Mouse (Mus musculus): Measurements from ENCODE around the gene Dcst1. TPM values are rescaled to one million over a fixed set of nuclear protein-coding genes. Genes with fewer than 3 reads are reported as not detected.

Dcst1 gene
- total RNA-seq (2022) = 1 to 10 TPM in 2 of 4 experiments, under 1 TPM in 2; 0.20 to 2.2 (median 0.97) TPM

DNA sequence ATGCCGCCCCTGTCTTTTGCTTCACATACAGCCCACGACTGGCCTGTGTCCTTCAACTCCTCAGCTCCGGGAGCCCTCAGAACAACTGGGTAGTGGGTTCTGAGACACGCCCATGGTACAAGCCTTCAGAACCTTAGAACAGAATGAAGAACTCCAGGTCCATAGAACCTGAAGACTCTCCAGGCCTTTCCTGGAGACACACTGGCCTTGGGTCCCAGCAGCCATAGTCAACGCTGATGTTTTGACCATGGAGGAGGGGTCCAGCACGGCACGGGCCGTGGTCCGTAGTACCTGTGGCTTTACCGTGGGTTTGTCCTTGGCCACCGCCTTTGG lies at the start of gene Dcst1:
TSS of gene Dcst1 (minus strand) at position 101 of the 333 bp plus-strand sequence.
- DNase-seq = no peak

DNA sequence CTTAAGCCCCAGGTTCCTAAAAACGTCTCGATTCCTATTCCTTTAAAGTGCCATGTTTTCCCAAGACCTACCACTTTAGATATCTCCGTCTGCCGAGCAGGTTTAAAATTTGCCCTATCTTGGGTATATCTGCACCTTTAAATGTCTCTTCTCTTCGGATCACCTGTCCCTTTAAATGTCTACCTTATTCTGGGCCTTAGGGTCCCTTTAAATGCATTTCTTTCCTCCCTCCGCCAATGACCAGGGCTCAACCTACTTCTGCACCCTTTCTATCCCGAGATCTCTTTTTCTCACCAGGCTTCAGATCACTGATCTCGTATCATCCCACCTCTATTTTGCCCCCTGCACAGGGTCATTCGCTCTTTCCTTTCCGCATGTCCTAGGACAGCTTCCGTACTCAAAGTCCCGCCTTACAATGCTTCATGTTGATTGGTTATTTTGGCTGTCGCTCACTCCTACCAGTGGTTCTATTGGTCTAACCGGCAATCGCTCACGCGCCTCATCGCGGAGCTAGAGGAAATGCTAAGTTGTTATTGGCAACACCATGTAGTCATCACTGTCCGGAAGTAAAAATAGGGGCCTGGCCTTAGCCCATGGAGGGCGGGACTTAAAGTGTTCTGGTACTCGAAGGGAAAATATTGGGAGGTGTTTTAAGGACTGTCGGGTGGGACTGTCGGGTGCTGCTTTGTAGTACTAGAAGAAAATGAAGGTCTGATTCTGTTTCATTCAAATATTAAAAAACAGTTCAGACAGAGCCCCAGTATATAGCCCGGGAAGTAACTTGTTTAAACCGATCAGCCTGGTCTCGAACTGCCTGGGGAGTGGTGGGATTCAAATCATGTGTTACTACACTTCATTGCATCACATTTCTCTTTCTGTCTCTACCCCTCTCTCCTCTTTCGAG lies 46.7 kb upstream of the Dcst1 start, which contains the start of gene Flad1:
TSS of gene Flad1 (minus strand) at position 381 of the 904 bp plus-strand sequence.
- DNase-seq = peak; percentile 99

DNA sequence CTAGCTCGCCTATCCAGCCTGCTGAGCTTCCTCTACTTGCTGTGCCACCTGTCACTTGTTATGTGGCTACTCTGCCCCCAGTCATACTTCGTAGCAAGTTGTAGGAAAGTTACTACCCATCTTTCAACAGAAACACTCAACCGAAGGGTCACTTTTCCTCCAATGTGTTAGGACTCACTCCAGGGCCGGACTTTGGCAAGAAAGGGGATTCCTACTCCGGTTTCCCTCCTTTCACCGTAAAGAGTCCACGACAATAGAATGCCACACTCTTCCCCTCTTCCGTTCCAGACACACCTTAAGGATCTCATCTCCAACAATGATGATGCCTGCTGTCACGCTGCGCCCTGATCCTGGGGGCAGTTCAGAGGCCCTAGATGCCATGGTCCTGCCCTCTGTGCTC lies 45.8 kb upstream of the Dcst1 start:
- DNase-seq = no peak

DNA sequence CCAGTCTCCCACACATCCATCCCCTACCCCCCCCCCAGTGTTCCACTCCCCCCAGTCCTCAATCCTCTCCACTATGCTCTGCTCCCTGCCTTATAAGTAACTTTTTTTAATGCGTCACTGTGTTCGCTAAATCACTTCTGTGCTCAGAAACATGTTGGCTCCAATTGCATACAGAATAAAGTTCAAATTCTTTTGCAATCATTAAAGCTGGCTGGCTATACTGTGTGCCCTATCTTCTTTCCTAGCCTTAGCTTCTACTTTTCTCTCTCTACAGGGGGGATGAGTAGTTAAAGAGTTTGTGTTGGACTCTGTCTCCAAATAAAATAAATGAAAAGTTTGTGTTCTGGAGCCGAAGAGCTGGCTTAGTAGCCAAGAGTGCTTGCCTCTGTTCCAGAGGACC lies 44.6 kb upstream of the Dcst1 start:
- DNase-seq = no peak

DNA sequence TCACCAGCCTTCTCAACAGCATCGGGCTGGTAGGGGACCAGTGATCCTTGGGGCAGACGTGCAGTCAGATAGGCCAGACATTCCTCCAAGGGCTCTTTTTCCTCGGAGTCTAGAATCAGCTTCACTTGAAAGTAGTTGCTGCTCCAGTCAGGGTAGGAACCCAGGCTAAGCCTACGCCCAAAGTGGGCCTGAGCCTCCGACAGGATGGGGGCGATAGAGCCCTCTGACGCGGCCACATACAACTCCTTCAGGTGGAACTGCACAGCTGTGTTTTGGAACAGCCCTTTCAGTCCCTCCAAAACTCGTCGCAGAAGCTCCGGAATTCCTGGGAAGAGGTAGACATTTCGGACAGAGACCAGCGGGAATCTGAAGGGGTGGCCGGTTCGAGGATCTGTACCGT lies 43.4 kb upstream of the Dcst1 start:
- DNase-seq = no peak

DNA sequence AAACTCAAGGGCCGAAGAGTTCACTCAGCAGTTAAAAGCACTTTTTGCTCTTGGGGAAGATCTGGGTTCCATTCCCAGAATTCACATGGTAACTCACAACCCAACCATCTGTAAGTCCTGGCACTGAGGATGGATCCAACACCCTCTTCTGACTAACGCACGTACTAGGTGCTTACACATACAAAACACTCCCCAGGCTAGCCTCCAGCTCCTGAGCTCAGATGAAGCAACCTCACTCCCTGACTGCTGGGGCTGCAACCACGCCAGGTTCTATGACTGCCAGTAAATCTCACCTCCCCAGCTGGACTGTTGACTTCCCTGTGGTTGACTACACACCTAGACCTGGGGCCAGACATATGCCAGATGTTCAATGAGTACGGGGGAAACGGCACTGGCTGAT lies 41.8 kb upstream of the Dcst1 start:
- DNase-seq = no peak

DNA sequence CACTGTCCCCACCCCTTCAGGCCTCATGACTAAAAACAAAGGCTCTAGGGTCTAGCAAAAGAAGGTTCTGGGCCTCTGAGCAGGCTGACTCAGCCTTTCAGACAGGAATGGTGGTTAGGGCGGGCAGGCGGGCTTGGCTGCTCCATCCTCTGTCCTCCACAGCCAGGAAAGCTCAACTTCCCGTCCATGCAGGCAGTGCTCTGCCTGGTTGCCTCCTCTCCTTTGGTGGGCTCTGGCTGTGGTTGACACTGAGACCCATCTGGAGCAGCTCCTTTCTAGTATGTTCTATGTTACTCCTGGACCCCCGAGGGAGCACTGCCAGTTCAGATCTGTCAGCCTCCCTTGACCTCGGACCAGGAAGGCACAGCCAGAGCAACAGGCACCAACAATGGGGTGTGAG lies 37.6 kb upstream of the Dcst1 start, which contains the start of gene Lenep:
TSS of gene Lenep (minus strand) at position 101 of the 400 bp plus-strand sequence.
- no peak for DNase-seq

DNA sequence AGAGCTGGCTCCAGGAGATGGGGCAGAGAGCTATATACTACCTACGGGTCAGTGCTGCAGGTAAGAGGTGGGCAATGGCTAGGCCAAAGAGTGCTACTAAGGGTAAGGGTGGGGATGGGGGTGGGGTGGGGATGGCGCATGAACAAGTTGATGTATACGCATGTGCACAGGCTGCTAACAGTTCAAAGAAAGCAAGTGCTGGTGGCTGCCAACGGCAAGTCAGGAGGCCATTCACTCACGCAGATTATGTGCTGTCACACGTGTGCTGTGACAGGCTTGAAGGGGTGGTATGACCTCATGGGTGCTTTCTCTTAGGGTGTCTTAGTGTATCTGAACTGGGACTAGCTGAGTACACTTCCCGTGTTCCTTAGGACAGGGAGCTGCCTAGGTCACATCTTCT lies 36.3 kb upstream of the Dcst1 start:
- DNase-seq = no peak

DNA sequence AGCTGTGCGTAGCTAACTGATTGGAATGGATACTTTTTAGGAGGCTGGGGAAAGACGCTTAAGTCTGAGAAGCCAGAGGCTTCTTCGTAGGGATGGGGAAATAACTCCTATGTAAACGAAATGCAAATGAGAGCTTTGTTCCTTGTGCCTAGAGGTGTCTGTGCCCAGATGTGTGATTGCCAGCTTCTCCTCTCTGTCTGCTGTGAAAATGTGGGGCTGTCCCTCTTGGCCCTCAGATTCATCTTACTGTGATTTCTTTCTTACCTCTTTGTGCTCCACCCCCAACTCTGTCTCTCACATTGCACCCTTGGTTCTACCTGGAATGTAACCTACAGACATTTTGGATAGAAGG lies 31.6 kb upstream of the Dcst1 start:
- DNase-seq = no peak

DNA sequence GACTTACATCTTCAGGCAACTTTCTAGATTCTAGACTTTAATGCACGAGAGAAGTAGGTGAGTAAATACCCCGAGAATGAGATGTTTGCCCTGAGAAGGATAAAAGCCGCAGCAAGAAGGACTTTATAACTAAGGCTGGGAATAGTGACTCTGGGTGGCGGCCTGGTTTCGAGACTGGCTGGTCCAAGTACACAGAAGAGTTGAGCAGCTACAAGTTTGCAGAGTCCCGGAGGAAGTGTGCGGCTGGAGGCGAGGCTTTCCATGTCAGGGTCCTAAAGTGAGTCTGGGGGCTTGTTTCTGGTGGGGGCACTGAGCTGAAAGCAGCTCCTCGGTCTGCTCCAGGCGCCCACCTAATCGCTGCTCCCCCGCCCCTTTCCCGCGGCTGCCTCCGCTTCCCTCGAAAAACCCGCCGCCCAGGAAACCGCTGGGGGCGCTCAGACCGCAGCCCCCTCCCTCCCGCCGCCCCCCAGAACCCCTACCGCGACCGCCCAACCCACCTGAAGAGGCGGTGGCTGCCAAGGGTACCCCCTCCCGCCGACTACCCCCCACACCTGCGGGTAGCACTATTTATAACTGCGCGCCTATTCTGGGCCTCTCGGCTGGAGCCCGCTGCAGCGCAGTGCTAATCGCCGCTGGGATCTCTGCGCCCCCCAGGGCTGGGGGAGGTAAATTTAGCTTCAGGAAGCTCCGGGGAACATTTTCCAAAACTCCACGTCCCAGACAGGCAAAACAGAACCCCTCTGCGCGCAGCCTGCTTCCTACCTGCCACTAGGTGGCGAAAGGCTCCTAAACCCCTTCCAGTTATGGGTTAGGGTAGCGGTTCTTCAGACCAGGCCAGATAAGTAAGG lies 31.0 kb upstream of the Dcst1 start:
- DNase-seq = no peak

DNA sequence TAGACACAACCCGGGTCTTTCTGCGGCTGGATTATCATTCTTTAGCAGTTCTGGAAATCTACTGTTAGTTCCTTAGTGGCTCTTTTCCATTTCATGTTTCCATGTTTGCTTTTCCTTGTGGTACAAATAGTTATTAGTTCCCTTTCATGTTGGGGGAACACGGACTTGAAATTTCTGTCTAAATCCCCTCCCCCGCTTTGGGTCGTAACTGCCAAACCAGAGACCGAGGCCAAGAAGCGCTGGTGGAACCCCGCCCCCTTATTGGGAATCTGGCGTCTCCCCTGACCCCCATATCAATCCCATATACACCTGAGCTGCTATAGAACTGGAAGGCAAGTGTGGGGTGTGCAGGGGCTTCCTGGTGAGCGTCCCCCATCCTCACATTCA lies 30.4 kb upstream of the Dcst1 start:
- no peak for DNase-seq

DNA sequence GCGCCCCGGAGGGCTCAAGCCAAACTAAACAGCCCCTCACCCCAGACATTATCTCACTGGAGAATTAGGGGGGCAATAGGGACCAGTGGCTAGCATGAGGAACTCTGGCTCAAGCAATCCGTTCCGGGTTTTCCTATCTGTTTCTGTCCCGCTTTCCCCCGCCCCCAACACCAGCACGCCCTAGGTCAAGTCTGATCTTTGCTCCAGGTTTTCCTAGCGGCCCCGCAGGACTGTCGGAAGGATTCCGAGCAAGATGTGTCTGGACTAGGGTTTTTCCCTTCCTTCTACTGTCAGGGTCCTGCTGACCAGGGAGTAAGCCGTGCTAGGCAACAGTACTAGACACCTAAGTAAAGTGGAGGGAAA lies 29.8 kb upstream of the Dcst1 start:
- DNase-seq = peak; percentile 87

DNA sequence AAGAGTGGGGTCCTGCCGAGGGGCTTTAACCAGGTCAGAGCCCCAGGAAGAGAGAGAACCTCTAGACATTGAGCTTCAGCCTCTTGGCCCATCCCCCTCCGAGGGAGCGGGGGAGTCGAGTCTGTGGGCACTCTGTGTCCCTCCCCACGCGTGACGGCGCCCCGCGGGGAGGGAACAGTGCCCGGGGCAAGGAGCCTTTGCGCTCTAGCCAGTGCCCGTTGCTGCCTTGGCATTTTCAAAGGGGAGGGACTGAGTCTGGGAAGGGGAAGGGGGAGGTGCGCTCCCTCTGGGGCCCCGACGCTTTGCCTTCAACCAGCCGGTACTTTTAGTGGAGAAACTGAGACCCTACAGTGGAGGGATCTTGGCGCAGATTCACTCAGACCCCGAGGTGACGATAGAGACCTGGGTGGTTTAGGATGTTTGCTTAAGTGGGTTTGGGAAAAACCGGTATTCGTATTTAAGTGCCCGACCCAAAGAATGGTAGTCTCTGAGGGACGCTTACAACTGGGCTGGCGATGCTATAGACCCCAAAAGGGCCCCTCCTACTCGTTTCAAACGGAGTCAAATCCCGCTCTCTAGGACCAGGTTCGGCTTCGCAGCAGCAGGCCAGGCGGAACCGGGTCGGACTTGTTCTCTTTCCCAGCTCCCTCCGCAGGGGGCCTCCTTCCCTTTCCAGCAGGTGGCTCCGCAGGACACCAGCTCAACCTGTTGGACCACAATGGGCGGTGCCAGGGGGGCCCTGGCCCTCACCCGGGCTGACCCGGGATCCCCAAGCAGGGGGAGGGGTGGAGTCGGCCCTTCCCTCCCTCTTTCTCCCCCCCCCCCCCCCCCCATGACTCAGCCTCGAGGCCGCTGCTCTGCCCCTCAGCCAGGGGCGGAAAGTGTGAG lies 29.2 kb upstream of the Dcst1 start, which contains the start of gene Zbtb7b:
TSS of gene Zbtb7b (minus strand) at position 771 of the 888 bp plus-strand sequence.
- peak; percentile 87 for DNase-seq

DNA sequence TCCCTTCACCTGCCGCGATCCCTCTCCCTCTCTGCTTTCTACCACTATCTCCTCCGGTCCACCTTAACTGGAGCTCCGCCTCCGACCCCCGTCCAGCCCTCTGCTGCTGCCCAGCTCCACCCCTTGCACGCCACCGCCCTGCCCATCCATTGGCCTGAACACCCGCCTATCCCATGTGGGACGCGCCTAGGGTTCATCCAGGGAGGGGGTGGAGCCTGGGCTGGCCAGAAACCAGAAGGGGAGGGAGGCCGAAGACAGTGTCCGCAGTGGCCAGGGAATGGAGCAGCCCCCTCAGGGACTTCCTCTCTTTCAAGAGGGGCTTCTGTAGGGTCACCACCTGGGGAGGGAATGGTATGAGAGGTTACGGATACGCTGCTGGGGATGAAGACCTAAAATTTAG lies 28.6 kb upstream of the Dcst1 start:
- DNase-seq = peak; percentile 99

DNA sequence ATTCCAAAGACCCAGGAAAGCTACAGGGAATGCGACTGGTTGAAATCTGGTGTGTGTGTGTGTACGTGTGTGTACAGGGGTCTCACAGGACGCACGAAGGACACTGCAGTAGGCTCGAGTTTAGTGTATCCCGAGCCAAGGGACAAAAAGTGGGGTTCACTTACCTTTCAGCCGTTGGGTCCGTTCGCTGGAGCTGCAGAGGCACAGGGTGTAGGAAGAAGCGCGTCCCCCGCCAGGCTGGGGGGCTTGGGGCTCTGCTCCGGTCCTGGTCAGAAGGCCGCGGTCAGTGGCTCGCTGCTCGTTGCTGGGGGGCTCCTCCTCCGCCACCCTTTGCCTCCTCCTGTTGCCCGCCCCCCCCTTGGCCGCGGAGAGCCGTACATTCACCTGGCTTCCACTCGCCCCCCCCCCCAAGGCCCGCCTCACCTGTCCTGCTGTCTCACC lies 27.8 kb upstream of the Dcst1 start:
- DNase-seq = no peak

DNA sequence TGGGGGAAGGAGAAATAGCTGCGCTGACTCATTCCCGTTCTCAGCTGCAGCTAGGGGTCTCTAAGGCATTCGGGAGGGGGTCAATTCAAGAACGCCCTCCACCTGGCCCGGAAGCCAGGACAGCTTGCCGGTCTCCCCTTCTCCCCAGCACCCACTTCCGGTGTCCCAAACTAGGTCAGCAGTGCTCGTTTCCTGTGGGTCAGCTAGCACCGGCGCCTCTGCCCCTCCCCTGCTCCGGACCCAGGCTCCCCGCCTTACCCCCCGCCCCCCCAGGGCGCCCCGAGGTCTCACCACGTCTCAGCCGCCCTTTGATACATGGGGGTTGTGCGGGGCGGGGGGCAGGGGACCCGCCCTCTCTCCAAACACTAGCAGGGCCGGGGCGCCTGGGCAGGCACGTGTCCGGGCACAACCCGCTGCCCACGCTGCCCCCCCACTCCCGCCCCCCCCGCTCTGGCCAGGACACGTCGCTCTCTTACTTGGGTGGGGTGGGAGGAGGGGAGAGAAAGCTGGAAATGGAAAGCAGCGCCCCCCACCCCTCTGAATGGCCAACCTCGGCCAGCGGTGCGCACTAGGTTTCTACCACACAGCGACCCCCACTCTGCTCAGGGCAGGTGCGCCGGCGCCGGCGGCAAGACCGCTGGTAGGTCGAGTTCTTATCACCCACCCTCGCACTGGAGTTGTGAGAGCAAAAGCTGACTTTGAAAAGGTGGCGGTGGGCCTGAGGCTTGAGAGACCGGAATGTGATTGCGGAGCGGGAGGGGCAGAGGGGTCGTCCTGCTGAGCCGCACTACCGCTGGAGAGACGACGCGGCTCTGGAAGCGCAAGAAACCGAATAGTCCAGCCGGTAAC lies 26.8 kb upstream of the Dcst1 start:
- peak; percentile 80 for DNase-seq

DNA sequence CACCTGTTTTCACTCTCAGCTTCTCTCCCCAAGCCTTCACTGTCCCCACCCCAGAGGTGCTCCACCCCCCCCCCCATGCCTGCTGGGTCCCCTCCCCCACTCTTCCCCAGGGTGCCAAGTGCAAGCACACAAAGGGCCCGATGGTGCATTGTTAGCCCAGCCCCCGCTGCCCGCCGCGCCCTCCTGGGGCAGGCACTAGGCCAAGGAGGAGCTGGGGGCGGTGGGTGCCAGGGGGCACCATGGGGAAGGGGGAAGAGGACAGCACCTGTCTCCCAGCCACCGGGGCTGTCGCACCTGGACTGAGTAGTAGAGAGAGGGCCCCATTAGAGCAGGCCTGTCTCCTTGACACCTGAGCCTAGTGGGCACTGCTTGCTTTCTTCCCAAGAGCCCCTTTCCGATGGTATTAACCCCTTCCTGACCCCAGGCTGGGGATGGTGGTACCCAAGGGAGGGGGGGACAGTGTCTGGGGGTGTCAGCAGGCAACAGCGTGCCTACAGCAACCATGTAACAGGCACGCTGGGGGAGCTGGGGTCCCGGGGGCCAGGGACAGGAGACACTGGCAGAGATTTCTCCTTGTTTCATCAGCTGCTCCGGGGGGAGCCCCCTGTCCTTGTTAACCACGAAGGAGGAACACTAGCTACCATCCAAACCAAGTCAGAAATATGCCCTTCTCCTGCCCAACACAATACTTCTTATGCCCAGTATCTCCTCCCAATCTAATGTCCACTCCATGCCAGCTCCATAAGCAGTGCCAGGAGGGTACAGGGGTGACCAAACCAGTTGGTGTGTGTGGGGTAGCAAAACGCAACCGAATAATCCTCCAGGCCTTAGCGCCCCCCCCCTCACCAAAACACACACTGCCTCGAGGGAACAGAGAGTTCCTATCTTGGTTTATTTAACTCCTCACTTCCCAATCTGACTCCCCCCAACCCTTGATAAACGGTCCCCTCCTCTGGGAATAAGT lies 25.9 kb upstream of the Dcst1 start:
- no peak for DNase-seq

DNA sequence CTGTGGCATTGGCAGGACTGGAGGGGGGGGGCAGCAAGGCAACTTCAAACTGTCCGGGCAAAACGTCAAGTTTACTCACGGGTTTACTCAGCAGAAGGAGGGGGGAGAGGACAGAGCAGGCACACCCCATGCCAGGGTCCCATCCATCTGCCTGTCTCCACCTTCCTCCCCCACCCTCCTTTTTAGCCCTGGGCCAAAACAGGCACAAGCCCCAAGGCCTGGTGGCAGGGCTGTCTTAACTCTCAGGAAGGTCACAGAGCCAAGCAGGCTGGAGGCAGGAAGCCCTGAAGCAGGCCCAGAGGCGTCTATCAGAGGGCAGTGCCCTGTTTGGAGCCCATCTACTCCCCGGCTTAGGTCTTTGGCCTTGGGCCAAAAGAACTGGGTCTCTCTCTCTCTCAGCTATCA lies 25.1 kb upstream of the Dcst1 start:
- DNase-seq = peak; percentile 86

DNA sequence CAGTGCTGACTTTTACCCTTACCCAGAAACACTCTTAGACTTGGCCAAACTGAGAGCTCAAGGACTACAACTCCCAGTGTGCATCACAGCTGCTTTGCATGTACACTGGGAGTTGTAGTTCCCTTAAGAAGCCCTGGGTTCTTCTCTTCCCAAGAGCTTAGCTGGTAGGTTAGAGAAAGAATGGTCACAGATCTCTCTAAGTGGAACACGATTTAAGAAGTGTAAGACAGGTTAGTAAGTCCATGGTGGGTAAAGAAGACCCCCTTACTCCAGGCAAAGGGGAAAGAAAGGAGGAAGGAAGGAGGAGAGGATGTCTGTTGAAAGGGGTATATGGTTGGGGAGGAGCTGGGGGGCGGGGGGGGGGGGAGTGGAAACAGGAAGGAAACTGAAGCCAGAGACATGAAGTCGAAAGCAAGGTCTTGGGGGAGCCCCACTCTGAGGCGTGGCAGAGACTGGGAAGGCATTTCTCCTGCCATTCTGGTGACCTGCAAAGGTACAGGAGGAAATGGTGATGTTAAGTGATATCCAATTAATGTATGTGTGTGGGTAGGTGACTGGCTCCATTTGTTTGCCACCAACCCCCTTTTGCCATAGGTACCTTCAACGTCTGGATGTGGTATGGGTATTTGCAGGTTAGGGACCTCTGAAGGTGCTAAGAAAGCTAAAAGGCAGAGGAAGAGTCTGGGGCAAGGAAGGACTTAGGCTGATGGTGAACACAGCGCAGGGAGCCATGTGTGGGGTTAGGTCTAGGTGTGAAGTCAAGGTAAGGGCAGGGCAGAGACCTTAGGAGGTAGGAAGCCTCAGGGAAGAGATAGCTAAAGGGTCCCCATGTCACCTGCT lies 24.1 kb upstream of the Dcst1 start:
- DNase-seq = no peak

Data from adrenal gland, adult 8-10 months (tissue).